Mouse (Mus musculus): ENCODE measurements around the gene Nadsyn1. TPM values are rescaled to one million over a fixed set of nuclear protein-coding genes. Genes with fewer than 3 reads are reported as not detected.
A peak's percentile ranks its signal among the peaks of the same experiment; 100 is the strongest.

Nadsyn1 gene
- total RNA-seq, 2 experiments from 2014 or later, result 4.7 to 9.0 TPM

DNA sequence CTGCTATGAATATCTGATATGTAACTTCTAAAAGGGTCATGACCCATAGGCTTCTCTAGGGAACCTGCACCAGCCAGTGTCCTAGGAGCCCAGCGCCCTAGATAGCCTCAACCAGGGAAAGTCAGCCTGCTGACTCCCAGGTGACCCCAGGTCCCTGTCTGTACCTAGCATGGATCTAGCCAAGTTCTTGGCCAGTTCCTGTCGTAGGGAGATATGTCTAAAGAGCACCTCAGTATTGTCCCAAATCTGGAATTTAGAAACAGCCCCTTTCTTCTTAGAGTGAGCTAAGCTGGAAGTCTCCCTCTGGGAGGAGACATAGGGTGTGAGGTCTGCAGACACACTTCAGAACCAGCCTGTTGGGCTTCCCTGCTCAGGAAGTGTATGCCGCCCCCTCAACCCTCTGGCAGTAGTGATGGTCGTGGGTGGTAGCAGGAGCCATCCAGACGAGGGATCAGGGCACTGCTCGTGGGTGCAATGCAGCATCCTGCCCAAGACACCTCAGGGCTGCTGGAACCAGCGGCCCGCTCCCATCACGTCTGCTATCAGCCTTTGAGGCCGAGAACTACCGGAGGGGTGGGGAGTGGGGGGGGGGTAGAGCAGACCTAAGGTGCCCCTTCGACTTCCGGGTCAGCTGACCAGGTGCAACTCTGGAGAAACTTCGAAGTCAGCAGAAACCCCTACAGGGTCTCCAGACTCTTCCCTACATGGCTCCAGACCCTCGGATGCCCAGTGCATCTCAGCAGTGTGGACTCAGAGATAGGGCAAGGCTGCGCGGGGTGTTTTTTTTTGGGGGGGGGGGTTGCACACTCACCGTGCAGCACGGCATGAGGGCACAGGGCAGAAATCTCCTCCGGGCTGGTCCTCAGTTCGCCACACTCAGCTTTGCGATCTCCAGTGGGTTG, 66.3 kb downstream of the Nadsyn1 start, which contains the start of gene Osbpl5:
Osbpl5 (minus strand) TSS at position 861 of the 902 bp plus-strand sequence.
- peak; percentile 59 to 72 for DNase-seq (ENCODE audit: low spot score in 2 of 2)

GRCm38 (mm10) chr7:143755357-143756124, 67.1 kb downstream of the Nadsyn1 start:
- DNase-seq (ENCODE audit: low spot score in 2 of 2), result no peak

GRCm38 (mm10) chr7:143753990-143754715, 68.5 kb downstream of the Nadsyn1 start:
- peak; percentile 48 to 75 for DNase-seq (ENCODE audit: low spot score in 2 of 2)

GRCm38 (mm10) chr7:143752606-143753005, 70.0 kb downstream of the Nadsyn1 start:
- DNase-seq (ENCODE audit: low spot score in 2 of 2), result no peak

DNA sequence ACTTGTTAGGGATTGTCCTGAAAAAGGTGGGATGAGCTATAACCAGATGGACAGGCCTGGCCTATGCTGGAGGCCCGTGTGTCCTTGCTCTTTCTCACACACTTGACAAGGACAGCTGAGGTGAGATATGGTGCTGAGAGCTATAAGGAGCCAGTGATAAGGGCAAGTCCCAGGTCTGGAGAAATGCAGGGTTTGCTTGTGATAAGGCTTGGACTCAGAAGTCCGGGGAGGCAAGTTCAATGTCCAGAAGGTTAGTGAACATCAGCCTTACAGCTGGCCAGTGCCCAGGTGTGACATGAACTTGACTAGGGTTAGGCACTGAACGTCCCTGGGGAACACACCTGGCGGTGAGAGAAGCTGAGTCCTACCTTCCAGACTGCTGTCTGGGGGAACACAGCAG, 70.6 kb downstream of the Nadsyn1 start:
- no peak for DNase-seq (ENCODE audit: low spot score in 2 of 2)

- DNase-seq (ENCODE audit: low spot score in 2 of 2), result no peak
Measured at GRCm38 (mm10) chr7:143751380-143751779, 71.3 kb downstream of the Nadsyn1 start.

DNA sequence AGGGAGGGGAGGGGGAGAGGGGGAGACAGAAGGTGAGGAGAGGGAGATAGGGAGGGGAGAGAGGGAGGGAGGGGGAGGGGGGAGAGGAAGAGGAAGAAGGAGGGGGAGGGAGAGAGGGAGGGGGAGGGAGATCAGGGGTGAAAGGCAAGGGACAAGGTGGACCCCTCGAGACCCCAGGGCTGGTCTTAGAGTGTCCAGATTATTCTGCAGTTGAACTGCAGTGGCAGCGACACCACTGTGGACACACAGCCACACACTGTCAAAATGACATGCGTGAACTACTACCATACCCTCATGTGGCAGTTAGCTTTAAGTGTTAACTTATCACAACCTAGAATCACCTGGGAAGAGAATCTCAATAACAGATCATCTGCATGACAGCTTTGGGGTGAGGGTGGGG, 73.6 kb downstream of the Nadsyn1 start:
- DNase-seq (ENCODE audit: low spot score in 2 of 2), result no peak

DNA sequence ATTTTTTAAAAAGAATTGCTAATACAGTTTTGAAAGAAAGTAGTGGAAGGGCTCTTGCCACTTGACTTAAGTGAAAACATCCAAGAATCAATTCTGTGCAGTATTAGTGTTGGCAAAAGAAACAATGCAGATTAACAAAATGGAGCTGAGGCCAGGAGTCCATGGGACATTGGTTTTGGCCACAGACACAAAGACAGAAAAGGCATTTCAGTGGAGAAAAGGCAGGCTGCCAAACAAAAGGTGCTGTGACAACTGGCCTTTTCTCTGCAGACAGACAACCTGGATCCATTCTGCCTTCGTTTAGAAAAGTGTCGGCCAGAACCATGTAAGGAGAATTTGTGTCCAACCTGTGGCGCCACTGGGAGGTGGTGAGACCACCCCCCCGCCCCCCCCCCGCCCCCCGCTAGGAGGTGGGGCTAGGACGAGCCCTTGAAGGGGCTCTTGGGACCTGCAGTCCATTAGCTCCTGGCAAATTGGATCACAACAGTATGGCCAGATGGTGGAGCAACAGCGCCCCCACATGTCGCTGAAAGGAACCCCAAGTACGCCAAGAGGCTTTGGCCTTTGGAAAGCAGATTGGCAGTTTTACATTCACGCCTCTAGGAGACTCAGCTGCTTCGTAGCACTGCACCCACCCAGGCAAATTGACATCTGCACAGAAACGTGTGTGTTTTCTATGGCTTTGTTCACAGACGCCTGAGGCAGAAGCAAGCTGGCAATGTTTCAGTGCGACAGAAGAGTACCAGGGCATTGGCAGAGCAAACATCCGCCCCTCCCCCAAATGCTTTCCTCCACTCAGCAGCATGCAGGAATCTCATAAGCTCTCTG, 74.4 kb downstream of the Nadsyn1 start:
- DNase-seq (ENCODE audit: low spot score in 2 of 2), result peak; percentile 90 to 95

Small RNA genes within 50 kb of the gene (microRNA-seq; reads per million reads assigned to microRNA genes)
- gene Gm22064, result 0 reads per million in 2 experiments

Other genes starting within 250 kb of the Nadsyn1 start
- 10 to 100 TPM; 53.2 to 57.8 TPM for gene Cars, start 222.8 kb downstream of the Nadsyn1 start, total RNA-seq (2021)
- not detected for gene Tnfrsf26, start 194.1 kb downstream of the Nadsyn1 start, total RNA-seq (2021)
- 1 to 10 TPM; 1.7 to 2.1 TPM for gene Tnfrsf22, start 173.2 kb downstream of the Nadsyn1 start, total RNA-seq (2021)
- gene Tnfrsf23, start 137.0 kb downstream of the Nadsyn1 start, total RNA-seq (2021), result 1 to 10 TPM; 1.0 to 1.1 TPM
- gene Osbpl5, start 65.9 kb downstream of the Nadsyn1 start, total RNA-seq (2021), result 10 to 100 TPM; 34.1 to 36.6 TPM
- not detected for gene Mrgprg, start 55.9 kb downstream of the Nadsyn1 start, total RNA-seq (2021)
- gene Mrgpre, start 38.3 kb downstream of the Nadsyn1 start, total RNA-seq (2021), result 1 to 10 TPM; 6.4 to 7.2 TPM
- 10 to 100 TPM; 34.4 to 36.7 TPM for gene Dhcr7, start 296 bp upstream of the Nadsyn1 start, total RNA-seq (2021)
- not detected for gene Gm498, start 44.0 kb upstream of the Nadsyn1 start, total RNA-seq (2021)
- 100 to 1,000 TPM; 124 to 128 TPM for gene Shank2, start 179.1 kb upstream of the Nadsyn1 start, total RNA-seq (2021)